Mouse (Mus musculus) erythroblast, embryonic 14.5 days (primary cell): Measurements from ENCODE around the gene Evi5l. TPM values are rescaled to one million over a fixed set of nuclear protein-coding genes. Genes with fewer than 3 reads are reported as not detected.

ENCODE experiments used
- H3K27me3 ChIP-seq: 2 replicates; pipeline ENCODE4 v1.6.1; 2012; ENCODE audit warnings: inconsistent platforms; ENCODE audit not compliant: control insufficient read depth
- H3K36me3 ChIP-seq: 2 replicates; pipeline ENCODE4 v1.6.1; 2012; ENCODE audit warnings: mild to moderate bottlenecking, inconsistent platforms; ENCODE audit not compliant: control insufficient read depth
- H3K4me1 ChIP-seq: 2 replicates; pipeline ENCODE4 v1.6.1; 2012; ENCODE audit warnings: inconsistent platforms; ENCODE audit not compliant: control insufficient read depth
- H3K4me3 ChIP-seq: replicated peaks from 2 replicates; pipeline ENCODE3; 2012; ENCODE audit warnings: moderate library complexity, mild to moderate bottlenecking, inconsistent platforms
- H3K9me3 ChIP-seq: 2 replicates; pipeline ENCODE4 v1.6.1; 2012; ENCODE audit warnings: low read length, inconsistent platforms, mixed read lengths; ENCODE audit not compliant: control insufficient read depth
- GATA1 ChIP-seq: IDR thresholded peaks from 2 replicates; pipeline ENCODE4 v1.6.1; 2012; ENCODE audit warnings: low read length, inconsistent platforms, mixed read lengths
- TAL1 ChIP-seq: IDR thresholded peaks from 3 replicates; pipeline ENCODE4 v1.6.1; 2012; ENCODE audit warnings: low read length, inconsistent platforms, mixed read lengths
- polyA plus RNA-seq: library from polyadenylated mRNA; stranded (reverse); fragments of >175 nt; gene quantifications from 2 replicates; pipeline ENCODE4 v1.2.3, GENCODE M21; 2012

Gene Evi5l
- polyA plus RNA-seq, 1 experiment = 1.5 TPM

DNA sequence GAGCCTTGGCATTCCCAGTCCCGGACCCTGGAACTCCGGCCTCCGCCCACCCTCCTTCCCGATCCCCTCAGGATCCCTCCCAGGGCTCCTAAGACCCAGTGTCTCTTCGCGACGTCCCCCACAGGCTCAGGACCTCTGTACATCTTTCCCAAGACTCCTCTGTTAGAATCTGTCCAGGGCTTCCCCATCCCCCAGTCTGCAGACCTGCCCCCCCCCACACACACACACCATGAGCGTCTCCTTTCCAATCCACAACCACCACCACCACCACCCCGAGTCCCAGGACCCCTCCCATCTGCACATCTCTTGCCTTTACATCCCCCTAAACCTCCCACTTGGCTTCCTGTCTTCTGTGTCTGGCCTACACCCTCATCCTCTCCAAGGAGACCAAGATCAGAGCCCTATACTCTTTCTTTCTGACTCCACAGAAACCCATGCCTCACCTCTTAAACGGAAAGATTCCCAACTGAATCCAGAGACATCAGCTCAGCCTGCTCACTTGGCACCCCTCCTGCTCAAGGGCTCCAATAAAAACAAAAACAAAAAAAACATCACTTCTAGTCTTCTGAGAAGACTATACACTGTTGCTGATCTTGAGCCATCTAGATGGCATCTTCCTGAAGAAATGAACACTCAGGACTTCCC is 636 bp downstream of the Evi5l start:
- H3K9me3 ChIP-seq = no peaks in the 10 kb centered on the region
- no peaks in the 10 kb centered on the region for H3K27me3 ChIP-seq
- no peaks in the 10 kb centered on the region for H3K36me3 ChIP-seq
- TF ChIP-seq GATA1 = no peak
- TF ChIP-seq TAL1 = no peak
- H3K4me3 ChIP-seq = peak overlapping the region; percentile 84
- peaks cover 40% of the 10 kb centered on the region for H3K4me1 ChIP-seq

DNA sequence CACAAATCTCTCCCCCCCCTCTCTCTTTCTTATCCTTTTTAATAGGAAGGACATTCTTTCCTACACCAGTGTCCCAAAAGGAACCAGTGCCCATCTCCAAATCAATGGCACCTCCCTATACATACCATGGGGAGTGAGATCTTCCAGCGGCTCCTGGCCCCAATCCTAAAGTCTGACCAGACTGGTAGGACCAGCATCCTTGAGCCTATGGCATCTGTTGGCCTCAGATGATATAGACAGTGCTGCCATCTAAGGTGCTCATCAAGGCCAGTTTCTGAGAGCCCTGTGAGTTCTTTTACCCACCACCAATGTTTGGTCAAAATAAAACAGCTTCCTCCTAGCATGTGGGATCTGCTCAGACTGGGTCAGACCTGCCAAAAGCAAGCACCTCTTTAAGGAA is 1.6 kb downstream of the Evi5l start:
- peaks cover 40% of the 10 kb centered on the region for H3K4me1 ChIP-seq
- no peaks in the 10 kb centered on the region for H3K36me3 ChIP-seq
- TF ChIP-seq TAL1 (no peak), GATA1 (no peak)
- H3K9me3 ChIP-seq = no peaks in the 10 kb centered on the region
- no peak overlapping the region for H3K4me3 ChIP-seq
- H3K27me3 ChIP-seq = no peaks in the 10 kb centered on the region

DNA sequence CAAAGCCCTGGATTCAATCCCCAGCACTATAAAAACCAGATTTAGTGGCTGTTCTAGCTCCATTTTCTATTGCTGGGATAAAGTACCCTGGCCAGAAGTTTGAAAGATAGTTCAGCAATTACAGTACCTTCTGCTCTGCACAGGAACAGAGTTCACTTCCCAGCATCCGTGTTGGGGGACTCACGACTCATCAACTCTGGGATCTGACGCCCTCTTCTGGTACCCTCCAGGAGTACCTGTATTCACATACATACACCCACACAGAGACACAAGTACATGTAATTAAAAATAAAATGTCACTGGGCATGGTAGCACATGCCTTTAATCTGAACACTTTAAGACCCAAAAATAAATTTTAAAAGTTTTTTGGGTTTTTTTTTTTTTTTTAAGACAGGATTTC is 6.1 kb downstream of the Evi5l start:
- no peak overlapping the region for H3K4me3 ChIP-seq
- no peaks in the 10 kb centered on the region for H3K27me3 ChIP-seq
- no peak for TF ChIP-seq GATA1
- no peak for TF ChIP-seq TAL1
- no peaks in the 10 kb centered on the region for H3K9me3 ChIP-seq
- peaks cover 21% of the 10 kb centered on the region for H3K4me1 ChIP-seq
- H3K36me3 ChIP-seq = no peaks in the 10 kb centered on the region

DNA sequence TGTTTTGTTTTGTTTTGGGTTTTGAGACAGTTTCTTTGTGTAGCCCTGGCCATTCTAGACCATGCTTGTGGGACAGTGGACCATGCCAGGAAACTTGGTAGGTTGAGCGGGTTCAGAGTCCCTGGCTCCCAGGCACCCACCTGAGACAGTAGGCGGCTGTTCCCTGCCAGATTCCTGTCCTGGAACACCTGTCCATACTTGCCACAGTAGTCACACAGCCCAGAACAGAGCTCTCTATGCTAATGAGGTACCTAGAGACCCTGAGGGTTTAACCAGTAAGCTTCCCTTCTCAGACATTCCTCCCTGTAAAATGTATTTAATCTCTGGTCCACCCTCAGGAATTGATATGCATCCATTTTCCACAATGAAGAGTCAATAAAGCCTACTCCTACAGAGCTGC is 7.7 kb downstream of the Evi5l start:
- H3K4me3 ChIP-seq = no peak overlapping the region
- no peak for TF ChIP-seq GATA1
- TF ChIP-seq TAL1 = no peak
- no peaks in the 10 kb centered on the region for H3K9me3 ChIP-seq
- peaks cover 15% of the 10 kb centered on the region for H3K4me1 ChIP-seq
- H3K27me3 ChIP-seq = no peaks in the 10 kb centered on the region
- H3K36me3 ChIP-seq = no peaks in the 10 kb centered on the region

DNA sequence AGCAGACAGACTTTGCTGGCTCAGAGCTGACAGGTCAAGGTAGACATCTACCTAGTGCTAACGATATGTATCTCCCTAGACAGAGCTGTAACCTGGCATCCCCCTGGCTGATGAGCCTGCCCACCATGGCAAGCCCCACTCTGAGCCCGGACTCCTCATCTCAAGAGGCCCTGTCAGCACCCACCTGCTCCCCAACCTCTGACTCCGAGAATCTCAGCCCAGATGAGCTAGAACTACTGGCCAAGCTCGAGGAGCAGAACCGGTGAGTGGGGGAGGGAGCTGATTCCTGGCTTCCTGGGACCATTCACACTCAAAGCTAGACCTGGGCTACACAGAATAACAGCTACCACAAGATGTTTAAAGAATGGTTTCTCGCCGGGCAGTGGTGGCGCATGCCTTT is 17.0 kb downstream of the Evi5l start:
- Histone ChIP-seq H3K4me3 (no peak overlapping the region), H3K27me3 (no peaks in the 10 kb centered on the region), H3K36me3 (peaks cover 25% of the 10 kb centered on the region), H3K9me3 (no peaks in the 10 kb centered on the region), H3K4me1 (peaks cover 18% of the 10 kb centered on the region)
- TF ChIP-seq TAL1 (no peak), GATA1 (no peak)

DNA sequence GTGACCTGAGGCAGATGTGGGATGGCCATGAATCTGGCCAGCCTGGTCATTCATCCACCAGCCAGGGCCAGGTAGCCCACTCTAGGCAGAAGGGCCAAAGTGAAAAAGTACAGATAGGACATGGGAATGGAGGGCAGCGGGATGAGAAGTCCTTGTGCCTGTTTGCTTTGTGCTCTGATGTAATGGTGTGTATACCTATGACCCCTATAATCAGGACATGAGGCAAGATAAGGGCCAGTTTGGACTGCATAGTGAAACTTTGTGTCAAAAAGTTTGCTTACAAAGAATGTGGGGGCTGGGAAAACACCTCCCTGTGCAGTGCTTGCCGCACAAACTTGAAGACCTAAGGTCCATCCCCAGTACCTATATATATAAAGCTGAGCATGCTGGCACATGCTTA is 19.8 kb downstream of the Evi5l start:
- no peaks in the 10 kb centered on the region for H3K27me3 ChIP-seq
- no peak for TF ChIP-seq GATA1
- TF ChIP-seq TAL1 = no peak
- peaks cover 42% of the 10 kb centered on the region for H3K4me1 ChIP-seq
- H3K36me3 ChIP-seq = peaks cover 34% of the 10 kb centered on the region
- no peaks in the 10 kb centered on the region for H3K9me3 ChIP-seq
- H3K4me3 ChIP-seq = no peak overlapping the region

DNA sequence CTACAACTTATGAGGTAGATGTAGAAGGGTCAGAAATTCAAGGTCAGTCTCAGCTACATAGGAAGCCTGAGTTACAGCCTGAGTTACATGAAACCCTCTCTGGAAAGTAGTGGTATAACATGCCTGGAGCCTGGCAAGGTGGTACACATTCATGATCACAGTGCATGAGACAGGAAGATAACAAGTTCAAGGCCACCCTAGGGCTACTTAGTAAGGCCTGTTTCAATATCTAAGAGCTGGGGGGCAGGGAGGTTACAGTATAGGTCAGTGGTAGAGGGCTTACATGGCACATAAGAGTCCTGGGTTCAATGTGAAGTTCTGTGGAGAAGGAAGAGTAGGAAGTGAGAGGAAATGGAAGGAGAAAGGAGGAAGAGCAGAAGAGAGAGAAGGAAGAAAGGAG is 22.2 kb downstream of the Evi5l start:
- Histone ChIP-seq H3K4me1 (peaks cover 59% of the 10 kb centered on the region), H3K9me3 (no peaks in the 10 kb centered on the region), H3K27me3 (no peaks in the 10 kb centered on the region), H3K36me3 (peaks cover 41% of the 10 kb centered on the region), H3K4me3 (peak overlapping the region; percentile 31)
- TF ChIP-seq TAL1 (no peak), GATA1 (no peak)

DNA sequence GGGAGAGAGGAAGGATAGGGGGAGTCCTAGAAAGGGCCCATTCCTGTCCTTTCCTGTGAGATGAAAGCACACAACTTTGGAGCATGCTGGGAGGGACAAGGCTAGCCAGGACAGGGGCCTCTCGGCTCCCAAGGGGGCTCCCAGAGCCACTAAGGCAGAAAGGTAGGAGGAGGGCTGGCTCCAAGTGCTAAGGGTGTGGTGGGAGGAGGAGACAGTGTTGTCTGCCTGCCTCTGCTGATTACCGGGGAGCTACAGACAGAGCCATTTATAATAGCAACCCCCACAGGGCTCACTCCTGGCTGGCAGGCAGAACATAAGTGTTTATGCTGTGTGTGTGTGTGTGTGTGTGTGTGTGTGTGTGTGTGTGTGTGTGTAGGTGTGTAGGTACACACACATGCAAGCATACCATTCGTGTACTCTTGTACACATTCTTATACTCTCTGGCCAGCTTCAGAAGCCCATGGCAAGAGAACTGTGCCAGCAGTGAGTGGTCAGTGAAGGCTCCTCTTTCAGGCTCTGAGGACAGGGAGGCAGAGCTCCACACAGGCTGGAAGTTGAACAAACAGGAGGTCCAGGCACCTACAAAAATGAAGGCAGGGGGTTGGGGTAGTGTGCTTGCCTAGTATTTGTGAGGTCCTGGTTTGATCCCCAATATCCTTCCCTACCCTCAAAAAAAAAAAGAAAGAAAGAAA is 22.8 kb downstream of the Evi5l start:
- Histone ChIP-seq H3K9me3 (no peaks in the 10 kb centered on the region), H3K4me1 (peaks cover 62% of the 10 kb centered on the region), H3K36me3 (peaks cover 41% of the 10 kb centered on the region), H3K4me3 (peak overlapping the region; percentile 31), H3K27me3 (no peaks in the 10 kb centered on the region; the same call in 1 of the 2 replicates)
- TF ChIP-seq GATA1 (no peak), TAL1 (no peak)

DNA sequence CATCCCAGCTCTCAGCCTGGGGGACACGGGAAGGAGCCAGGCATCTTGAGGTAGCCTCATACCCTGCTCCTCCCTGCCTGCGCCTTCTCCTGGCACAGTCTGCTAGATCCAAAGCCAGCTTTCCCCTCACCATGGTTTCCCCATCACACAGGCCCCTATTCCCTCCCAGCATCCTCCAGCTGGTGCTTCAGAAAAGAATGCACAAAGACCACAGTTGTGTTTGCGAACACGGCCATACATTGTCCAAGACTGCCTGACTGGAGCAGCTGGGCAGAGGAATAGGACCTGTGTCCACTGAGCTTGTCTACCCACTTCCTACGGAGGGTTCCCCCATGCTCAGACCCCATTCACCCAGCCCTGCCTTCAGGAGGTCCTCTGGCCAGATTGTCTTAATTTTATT is 25.9 kb downstream of the Evi5l start:
- TF ChIP-seq GATA1 = no peak
- TF ChIP-seq TAL1 = no peak
- H3K4me3 ChIP-seq = no peak overlapping the region
- H3K4me1 ChIP-seq = peaks cover 56% of the 10 kb centered on the region
- peaks cover 2% of the 10 kb centered on the region; the same call in 1 of the 2 replicates for H3K27me3 ChIP-seq
- H3K36me3 ChIP-seq = peaks cover 27% of the 10 kb centered on the region
- no peaks in the 10 kb centered on the region for H3K9me3 ChIP-seq
